Mouse (Mus musculus) large intestine, adult 2 months (tissue): ENCODE measurements around the gene Nedd4. TPM values are rescaled to one million over a fixed set of nuclear protein-coding genes. Genes with fewer than 3 reads are reported as not detected.
"Not testable (repeated sequence)": the region's sequence is repeated elsewhere in the genome, so short reads cannot be mapped to it uniquely, and the experiment has no call there.

Experiments
- DNase-seq: peaks from one replicate; pipeline ENCODE4 v3.0.0-alpha.2; 2012; ENCODE audit warnings: low read depth, low spot score
- WGBS: fragments of 180-500 bp; shearing (Covaris S2); methylation state at CpG from one replicate; pipeline ENCODE4 v1.1.7; 2018; 5-methylcytosine and 5-hydroxymethylcytosine counted together
- polyA plus RNA-seq: library from polyadenylated mRNA; depleted of rRNA; stranded (reverse); fragments of >200 nt; gene quantifications from 2 replicates; pipeline ENCODE4 v1.2.3, GENCODE M21; 2012

The Nedd4 gene
- polyA plus RNA-seq, 1 experiment, result 48.0 TPM

- WGBS, result 12% methylated on average over 6 of the region's 6 CpGs
These were observed 17.6 kb upstream of the Nedd4 start for GRCm38 (mm10) chr9:72644418-72645110.

GRCm38 (mm10) chr9:72649781-72650180 lies 12.4 kb upstream of the Nedd4 start:
- no peak for DNase-seq
- WGBS, result 50% methylated on average over 2 of the region's 2 CpGs

More at GRCm38 (mm10) chr9:72644418-72645110, 17.6 kb upstream of the Nedd4 start:
- no peak for DNase-seq

GRCm38 (mm10) chr9:72652961-72653360 lies 9.2 kb upstream of the Nedd4 start:
- DNase-seq, result no peak
- 53% methylated on average over 8 of the region's 8 CpGs for WGBS

GRCm38 (mm10) chr9:72653533-72653932 lies 8.6 kb upstream of the Nedd4 start:
- 64% methylated on average over 4 of the region's 4 CpGs for whole genome bisulfite sequencing
- no peak for DNase-seq

GRCm38 (mm10) chr9:72654593-72655242 lies 7.4 kb upstream of the Nedd4 start:
- WGBS, result 60% methylated on average over 6 of the region's 6 CpGs
- DNase-seq, result no peak

- 91% methylated on average over 5 of the region's 5 CpGs for WGBS
These were observed 6.5 kb upstream of the Nedd4 start for GRCm38 (mm10) chr9:72655602-72656001.

GRCm38 (mm10) chr9:72656491-72656890 lies 5.7 kb upstream of the Nedd4 start:
- WGBS, result 80% methylated on average over 4 of the region's 4 CpGs

More at GRCm38 (mm10) chr9:72655602-72656001, 6.5 kb upstream of the Nedd4 start:
- DNase-seq, result no peak

GRCm38 (mm10) chr9:72656940-72657339 lies 5.2 kb upstream of the Nedd4 start:
- WGBS, result 66% methylated on average over 3 of the region's 3 CpGs
- no peak for DNase-seq

More at GRCm38 (mm10) chr9:72656491-72656890, 5.7 kb upstream of the Nedd4 start:
- DNase-seq, result no peak

GRCm38 (mm10) chr9:72657694-72658093 lies 4.5 kb upstream of the Nedd4 start:
- 87% methylated on average over 1 of the region's 1 CpGs for WGBS

GRCm38 (mm10) chr9:72660139-72660538 lies 2.0 kb upstream of the Nedd4 start:
- no peak for DNase-seq
- WGBS, result 55% methylated on average over 4 of the region's 4 CpGs

More at GRCm38 (mm10) chr9:72657694-72658093, 4.5 kb upstream of the Nedd4 start:
- DNase-seq, result no peak

GRCm38 (mm10) chr9:72660911-72661310 lies 1.2 kb upstream of the Nedd4 start:
- WGBS, result 39% methylated on average over 1 of the region's 1 CpGs
- DNase-seq, result no peak

GRCm38 (mm10) chr9:72661561-72661894 lies 618 bp upstream of the Nedd4 start:
- no peak for DNase-seq
- WGBS, result 2% methylated on average over 13 of the region's 13 CpGs

- WGBS, result under 1% methylated on average over 55 of the region's 55 CpGs
- no peak for DNase-seq
These were observed 766 bp downstream of the Nedd4 start for GRCm38 (mm10) chr9:72662691-72663533.

- whole genome bisulfite sequencing, result 7% methylated on average over 10 of the region's 10 CpGs
- DNase-seq, result no peak
These were observed 1.4 kb downstream of the Nedd4 start for GRCm38 (mm10) chr9:72663534-72663918.

- WGBS, result 49% methylated on average over 12 of the region's 12 CpGs
- no peak for DNase-seq
These were observed 2.5 kb downstream of the Nedd4 start for GRCm38 (mm10) chr9:72664409-72665351.

GRCm38 (mm10) chr9:72665517-72665916 lies 3.4 kb downstream of the Nedd4 start:
- 53% methylated on average over 7 of the region's 7 CpGs for WGBS
- DNase-seq, result no peak

- WGBS, result 58% methylated on average over 7 of the region's 8 CpGs
- DNase-seq, result not testable (repeated sequence)
These were observed 4.3 kb downstream of the Nedd4 start for GRCm38 (mm10) chr9:72666352-72667021.

GRCm38 (mm10) chr9:72667126-72667525 lies 5.0 kb downstream of the Nedd4 start:
- WGBS, result 54% methylated on average over 3 of the region's 3 CpGs
- DNase-seq, result no peak

GRCm38 (mm10) chr9:72669383-72669782 lies 7.2 kb downstream of the Nedd4 start:
- WGBS, result 72% methylated on average over 7 of the region's 7 CpGs
- DNase-seq, result no peak
